Mouse (Mus musculus): ENCODE data around the gene Tgfbr3. TPM values are rescaled to one million over a fixed set of nuclear protein-coding genes. Genes with fewer than 3 reads are reported as not detected.

Gene Tgfbr3
- 3.5 and 4.3 TPM in 2 replicates for polyA plus RNA-seq (2015; fragmentation: Nextera tagmentation; extraction: Ambion mirVana)

DNA sequence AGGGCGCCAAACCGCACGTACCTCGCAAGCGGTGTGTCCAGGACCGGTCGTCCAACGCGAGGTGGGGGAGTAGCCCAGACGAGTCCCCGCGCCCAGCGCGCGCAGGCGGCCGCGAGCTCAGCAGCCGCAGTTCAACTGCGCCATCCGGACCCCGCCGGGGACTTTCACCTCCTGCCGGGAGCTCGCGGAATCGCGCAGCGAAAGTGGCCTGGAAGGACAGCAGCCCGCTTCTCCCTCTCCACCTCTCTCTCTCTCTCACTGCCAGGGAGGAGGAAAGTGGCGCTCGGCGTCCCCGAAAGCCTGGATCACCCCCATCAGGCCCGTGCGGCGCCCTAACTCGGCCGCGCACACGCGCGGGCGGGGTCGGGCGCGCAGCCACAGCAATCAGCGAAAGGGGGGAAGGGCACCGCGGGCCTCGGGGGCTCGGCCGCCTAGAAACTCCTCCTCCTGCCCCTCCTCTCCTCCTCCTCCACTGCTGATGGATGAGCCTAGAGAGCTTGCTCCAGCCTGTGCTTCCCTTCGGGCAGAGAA lies at the start of gene Tgfbr3:
Gene Tgfbr3, minus strand, starts transcription at position 396 of the 531 bp plus-strand sequence.
- H3K27me3 ChIP-seq (ENCODE audit: control insufficient read depth, insufficient read depth, low read depth, low read length) = no peaks in the 10 kb centered on the region; the same call in none of the 2 replicates
- H3K4me3 ChIP-seq (ENCODE audit: low read depth, low read length) = peak within 1 kb of the TSS; percentile 54
- H3K9ac ChIP-seq (ENCODE audit: low read depth, low read length) = peak within 1 kb of the TSS; percentile 75
- H3K27ac ChIP-seq (ENCODE audit: low read length) = peak within 1 kb of the TSS; percentile 19
- H3K4me2 ChIP-seq (ENCODE audit: low read length) = peak within 1 kb of the TSS; percentile 86
- H3K4me1 ChIP-seq (ENCODE audit: control insufficient read depth, insufficient read depth, low read length) = peaks cover 10% of the 10 kb centered on the region
- under 1% methylated on average over 49 of the region's 54 CpGs for WGBS
- peak; percentile 94 for ATAC-seq
- no peaks in the 10 kb centered on the region for H3K9me3 ChIP-seq (replicated peaks; ENCODE audit: control insufficient read depth, low read length, poor library complexity, severe bottlenecking)
- H3K36me3 ChIP-seq (ENCODE audit: control insufficient read depth, insufficient read depth, low read length) = no peaks in the 10 kb centered on the region

DNA sequence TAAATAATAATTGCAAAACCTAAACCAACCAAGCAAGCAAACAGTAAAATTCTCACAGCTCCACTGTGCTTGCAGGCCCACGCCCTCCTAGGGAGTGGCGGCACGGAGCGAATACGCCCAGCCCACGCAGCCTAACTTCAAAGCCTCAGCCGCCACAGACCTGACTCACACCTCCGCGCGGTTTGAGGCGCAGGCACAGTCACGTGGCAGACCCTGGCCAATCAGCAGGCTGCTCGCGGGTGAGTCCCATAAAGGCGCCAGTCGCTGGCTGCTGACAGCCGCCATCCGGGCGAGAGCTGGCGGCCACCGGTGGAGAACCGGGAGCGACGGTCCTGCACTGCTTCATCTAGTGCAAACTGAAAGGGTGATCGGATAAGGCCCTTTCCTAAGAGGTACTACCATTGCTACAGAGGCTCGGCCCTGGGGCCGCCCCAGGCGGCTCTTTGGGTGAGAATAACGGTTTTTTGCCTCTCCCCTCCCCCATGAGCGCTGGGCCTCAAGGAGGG lies 41.5 kb upstream of the Tgfbr3 start, which contains the start of gene Brdt:
Gene Brdt, plus strand, starts transcription at position 244 of the 506 bp plus-strand sequence.
- H3K4me2 ChIP-seq (ENCODE audit: low read length) = no peak within 1 kb of the TSS
- 94% methylated on average over 30 of the region's 30 CpGs for WGBS
- H3K27me3 ChIP-seq (ENCODE audit: control insufficient read depth, insufficient read depth, low read depth, low read length) = no peaks in the 10 kb centered on the region
- H3K4me3 ChIP-seq (ENCODE audit: low read depth, low read length) = no peak within 1 kb of the TSS
- no peaks in the 10 kb centered on the region for H3K36me3 ChIP-seq (ENCODE audit: control insufficient read depth, insufficient read depth, low read length)
- no peak for ATAC-seq
- no peak within 1 kb of the TSS for H3K9ac ChIP-seq (ENCODE audit: low read depth, low read length)
- H3K9me3 ChIP-seq (replicated peaks; ENCODE audit: control insufficient read depth, low read length, poor library complexity, severe bottlenecking) = no peaks in the 10 kb centered on the region
- H3K4me1 ChIP-seq (ENCODE audit: control insufficient read depth, insufficient read depth, low read length) = no peaks in the 10 kb centered on the region
- no peak within 1 kb of the TSS for H3K27ac ChIP-seq (ENCODE audit: low read length)

DNA sequence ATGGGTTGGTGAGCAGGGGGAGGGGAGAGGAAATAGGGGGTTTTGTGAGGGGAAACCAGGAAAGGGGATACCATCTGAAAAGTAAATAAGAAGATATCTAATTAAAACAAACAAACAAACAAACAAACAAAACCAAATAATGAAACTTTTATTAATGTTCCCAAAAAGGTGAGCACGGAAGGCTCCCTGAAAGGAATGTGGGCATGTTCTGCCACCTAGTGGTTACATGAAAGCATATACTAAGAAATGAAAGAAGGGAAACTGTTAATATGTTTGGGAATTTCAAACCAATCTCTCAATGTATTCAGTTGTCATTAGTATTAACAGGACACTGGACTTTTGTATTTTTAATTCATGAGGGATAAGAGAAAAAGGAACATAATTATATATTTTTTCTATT lies 31.3 kb upstream of the Tgfbr3 start:
- H3K27ac ChIP-seq (ENCODE audit: low read length) = no peak overlapping the region
- no peaks in the 10 kb centered on the region for H3K36me3 ChIP-seq (ENCODE audit: control insufficient read depth, insufficient read depth, low read length)
- no peaks in the 10 kb centered on the region for H3K9me3 ChIP-seq (replicated peaks; ENCODE audit: control insufficient read depth, low read length, poor library complexity, severe bottlenecking)
- no peaks in the 10 kb centered on the region for H3K4me1 ChIP-seq (ENCODE audit: control insufficient read depth, insufficient read depth, low read length)
- no peaks in the 10 kb centered on the region for H3K27me3 ChIP-seq (ENCODE audit: control insufficient read depth, insufficient read depth, low read depth, low read length)
- ATAC-seq = no peak
- H3K4me2 ChIP-seq (ENCODE audit: low read length) = no peak overlapping the region
- no peak overlapping the region for H3K4me3 ChIP-seq (ENCODE audit: low read depth, low read length)
- no peak overlapping the region for H3K9ac ChIP-seq (ENCODE audit: low read depth, low read length)
- 6% methylated on average over 1 of the region's 1 CpGs for WGBS

DNA sequence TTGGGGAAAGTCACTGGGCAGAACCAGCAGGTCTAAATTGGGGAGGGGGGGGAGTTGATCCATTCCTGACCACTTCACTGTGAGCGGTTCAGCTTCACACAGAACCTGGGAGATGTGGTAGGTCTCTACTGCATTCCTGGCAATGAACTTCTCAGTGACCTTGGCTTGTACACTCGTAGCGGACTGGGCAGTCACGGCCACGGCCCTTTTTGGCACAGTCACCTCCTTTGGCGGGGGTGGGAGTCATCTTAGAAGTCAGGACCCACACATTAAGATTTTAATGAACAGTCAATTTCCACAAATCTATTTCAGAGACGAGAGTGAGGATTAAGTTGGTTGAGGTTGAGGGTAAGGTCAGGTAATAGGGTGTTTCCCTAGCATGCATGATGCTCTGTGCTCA lies 27.7 kb upstream of the Tgfbr3 start:
- Histone ChIP-seq H3K4me1 (ENCODE audit: control insufficient read depth, insufficient read depth, low read length) (no peaks in the 10 kb centered on the region), H3K9me3 (replicated peaks; ENCODE audit: control insufficient read depth, low read length, poor library complexity, severe bottlenecking) (no peaks in the 10 kb centered on the region), H3K36me3 (ENCODE audit: control insufficient read depth, insufficient read depth, low read length) (no peaks in the 10 kb centered on the region), H3K9ac (ENCODE audit: low read depth, low read length) (no peak overlapping the region), H3K27ac (ENCODE audit: low read length) (no peak overlapping the region), H3K4me3 (ENCODE audit: low read depth, low read length) (no peak overlapping the region), H3K27me3 (ENCODE audit: control insufficient read depth, insufficient read depth, low read depth, low read length) (no peaks in the 10 kb centered on the region), H3K4me2 (ENCODE audit: low read length) (no peak overlapping the region)
- no peak for ATAC-seq
- 90% methylated on average over 7 of the region's 7 CpGs for WGBS

DNA sequence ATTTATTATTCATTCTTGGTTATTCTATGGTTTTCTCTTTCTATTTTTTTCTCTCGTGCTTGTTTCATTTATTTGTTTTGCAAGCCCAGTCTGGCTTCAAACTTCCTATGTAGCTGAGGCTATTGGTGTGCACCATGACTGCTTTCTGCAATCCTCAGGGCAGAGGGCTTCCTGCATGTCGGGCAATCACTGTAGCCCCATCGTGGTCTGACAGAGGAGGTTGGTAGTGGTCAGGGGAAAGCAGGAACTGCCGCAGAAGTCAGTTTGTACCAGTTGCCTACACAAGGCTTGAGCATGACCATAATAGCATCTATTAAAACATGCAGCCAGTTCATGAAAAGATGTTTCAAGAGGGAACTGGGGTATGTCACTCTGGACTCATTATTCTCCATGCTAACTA lies 18.0 kb upstream of the Tgfbr3 start:
- Histone ChIP-seq H3K9me3 (replicated peaks; ENCODE audit: control insufficient read depth, low read length, poor library complexity, severe bottlenecking) (no peaks in the 10 kb centered on the region), H3K27me3 (ENCODE audit: control insufficient read depth, insufficient read depth, low read depth, low read length) (0 out of 2 replicates have a peak, but pooled peaks cover 2% of the 10 kb centered on the region), H3K4me2 (ENCODE audit: low read length) (no peak overlapping the region), H3K27ac (ENCODE audit: low read length) (no peak overlapping the region), H3K4me1 (ENCODE audit: control insufficient read depth, insufficient read depth, low read length) (no peaks in the 10 kb centered on the region), H3K4me3 (ENCODE audit: low read depth, low read length) (no peak overlapping the region), H3K9ac (ENCODE audit: low read depth, low read length) (no peak overlapping the region), H3K36me3 (ENCODE audit: control insufficient read depth, insufficient read depth, low read length) (no peaks in the 10 kb centered on the region)
- 88% methylated on average over 4 of the region's 4 CpGs for WGBS
- no peak for ATAC-seq

DNA sequence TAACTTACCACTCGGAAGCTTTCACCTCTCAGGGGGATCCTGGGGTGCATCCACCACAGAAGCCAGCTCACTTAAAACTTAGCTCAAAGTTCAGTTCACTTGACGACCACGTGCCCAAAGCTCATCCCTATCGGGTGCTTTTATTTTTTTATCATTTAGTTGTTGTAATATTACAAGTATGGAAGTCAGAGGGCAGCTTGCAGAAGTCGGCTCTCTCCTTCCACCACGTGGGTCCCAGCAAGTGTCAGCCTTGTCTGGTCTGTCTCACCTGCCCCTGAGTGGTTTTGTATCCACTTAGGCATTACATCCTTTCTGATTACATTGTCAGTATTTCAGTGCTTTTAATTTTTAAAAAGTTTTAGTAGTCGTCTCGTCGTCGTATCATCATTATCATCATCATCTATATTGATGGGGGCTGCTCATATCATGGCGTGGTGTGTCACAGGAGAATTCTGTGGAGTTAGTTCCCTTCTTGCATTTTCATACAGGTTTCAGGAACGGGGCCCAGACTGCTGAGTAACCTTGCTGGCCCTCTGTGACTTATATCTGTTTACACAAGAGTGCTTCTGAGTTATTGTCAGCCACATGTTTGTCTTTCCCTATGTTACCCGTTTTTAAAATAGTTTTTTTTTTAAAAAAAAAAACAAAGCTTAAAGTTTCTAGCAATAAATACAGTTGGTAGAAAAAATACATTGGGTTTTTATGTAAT lies 14.8 kb upstream of the Tgfbr3 start:
- Histone ChIP-seq H3K27ac (ENCODE audit: low read length) (no peak overlapping the region), H3K27me3 (ENCODE audit: control insufficient read depth, insufficient read depth, low read depth, low read length) (0 out of 2 replicates have a peak, but pooled peaks cover 2% of the 10 kb centered on the region), H3K36me3 (ENCODE audit: control insufficient read depth, insufficient read depth, low read length) (no peaks in the 10 kb centered on the region), H3K4me2 (ENCODE audit: low read length) (no peak overlapping the region), H3K9ac (ENCODE audit: low read depth, low read length) (no peak overlapping the region), H3K9me3 (replicated peaks; ENCODE audit: control insufficient read depth, low read length, poor library complexity, severe bottlenecking) (no peaks in the 10 kb centered on the region), H3K4me3 (ENCODE audit: low read depth, low read length) (no peak overlapping the region), H3K4me1 (ENCODE audit: control insufficient read depth, insufficient read depth, low read length) (no peaks in the 10 kb centered on the region)
- ATAC-seq = no peak
- WGBS = 78% methylated on average over 13 of the region's 13 CpGs

DNA sequence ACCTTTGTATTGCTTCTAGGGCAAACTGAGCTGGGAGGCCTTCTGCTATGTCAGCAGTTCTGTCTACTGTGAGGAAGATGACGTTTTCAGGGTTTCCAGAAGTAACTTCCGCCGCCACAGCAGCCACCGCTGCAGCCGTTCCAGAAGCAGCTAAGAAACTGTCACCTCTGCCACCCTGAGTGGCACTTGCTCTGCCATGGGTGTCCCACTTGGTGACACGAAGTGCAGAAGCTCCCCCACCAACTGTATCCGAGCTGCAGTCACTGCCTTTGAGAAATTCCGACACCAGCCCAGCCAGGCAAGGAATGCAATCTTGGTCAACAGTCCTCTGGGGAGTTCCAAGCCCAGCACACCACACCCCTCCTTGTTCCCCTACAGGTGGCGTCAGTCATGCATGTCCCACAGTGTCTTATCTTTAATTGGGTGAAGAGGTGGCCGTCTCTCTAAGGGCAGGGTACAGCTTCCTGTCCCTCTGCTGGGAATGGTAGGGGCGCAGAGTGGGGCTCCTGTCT lies 14.0 kb upstream of the Tgfbr3 start:
- H3K4me2 ChIP-seq (ENCODE audit: low read length) = no peak overlapping the region
- 0 out of 2 replicates have a peak, but pooled peaks cover 2% of the 10 kb centered on the region for H3K27me3 ChIP-seq (ENCODE audit: control insufficient read depth, insufficient read depth, low read depth, low read length)
- WGBS = 53% methylated on average over 11 of the region's 11 CpGs
- no peaks in the 10 kb centered on the region for H3K36me3 ChIP-seq (ENCODE audit: control insufficient read depth, insufficient read depth, low read length)
- H3K9ac ChIP-seq (ENCODE audit: low read depth, low read length) = no peak overlapping the region
- no peak for ATAC-seq
- no peak overlapping the region for H3K4me3 ChIP-seq (ENCODE audit: low read depth, low read length)
- no peak overlapping the region for H3K27ac ChIP-seq (ENCODE audit: low read length)
- no peaks in the 10 kb centered on the region for H3K9me3 ChIP-seq (replicated peaks; ENCODE audit: control insufficient read depth, low read length, poor library complexity, severe bottlenecking)
- no peaks in the 10 kb centered on the region for H3K4me1 ChIP-seq (ENCODE audit: control insufficient read depth, insufficient read depth, low read length)

DNA sequence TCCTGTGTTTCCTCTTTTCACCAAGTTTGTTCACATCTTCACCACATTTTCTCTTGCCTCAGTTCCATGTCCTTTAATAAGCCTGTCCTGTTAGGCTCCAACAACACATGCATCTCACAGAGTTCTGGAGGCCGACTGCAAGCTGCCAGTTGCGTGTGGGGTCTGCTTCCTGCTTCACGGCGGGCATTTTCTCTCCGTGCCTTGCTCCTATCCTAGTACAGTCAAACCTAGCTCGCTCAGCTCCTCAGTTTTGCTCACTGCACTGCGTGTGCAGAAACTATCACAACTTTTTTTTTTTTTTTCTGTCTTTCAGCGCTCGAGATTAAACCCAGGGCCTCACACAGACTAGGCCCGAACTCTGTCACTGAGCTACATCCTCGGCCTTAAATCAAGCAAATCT lies 9.4 kb upstream of the Tgfbr3 start:
- Histone ChIP-seq H3K36me3 (ENCODE audit: control insufficient read depth, insufficient read depth, low read length) (no peaks in the 10 kb centered on the region), H3K27ac (ENCODE audit: low read length) (no peak overlapping the region), H3K4me3 (ENCODE audit: low read depth, low read length) (no peak overlapping the region), H3K27me3 (ENCODE audit: control insufficient read depth, insufficient read depth, low read depth, low read length) (0 out of 2 replicates have a peak, but pooled peaks cover 2% of the 10 kb centered on the region), H3K9me3 (replicated peaks; ENCODE audit: control insufficient read depth, low read length, poor library complexity, severe bottlenecking) (no peaks in the 10 kb centered on the region), H3K4me2 (ENCODE audit: low read length) (no peak overlapping the region), H3K9ac (ENCODE audit: low read depth, low read length) (no peak overlapping the region), H3K4me1 (ENCODE audit: control insufficient read depth, insufficient read depth, low read length) (no peaks in the 10 kb centered on the region)
- no peak for ATAC-seq
- 84% methylated on average over 11 of the region's 11 CpGs for WGBS

Data from midbrain, embryonic 16.5 days (tissue).